Mouse (Mus musculus) hindbrain, embryonic 12.5 days (tissue): ENCODE results near the gene Snrnp25. TPM values are rescaled to one million over a fixed set of nuclear protein-coding genes. Genes with fewer than 3 reads are reported as not detected.

ENCODE experiments used
- ATAC-seq: fragments of 200-750 bp; cut with Nextera tagmentation; 2 replicates; pipeline ENCODE4 v1.8.0; 2017; ENCODE audit warnings: moderate TSS enrichment; ENCODE audit not compliant: low FRiP score
- H3K27ac ChIP-seq: fragments of 300-500 bp; sonication (generic); 2 replicates; pipeline ENCODE4 v1.5.1; 2016; ENCODE audit warnings: mild to moderate bottlenecking
- H3K27me3 ChIP-seq: fragments of 300-500 bp; sonication (generic); 2 replicates; pipeline ENCODE4 v1.6.1; 2016; ENCODE audit warnings: mild to moderate bottlenecking
- H3K36me3 ChIP-seq: fragments of 300-500 bp; sonication (generic); 2 replicates; pipeline ENCODE4 v1.6.1; 2016; ENCODE audit warnings: mild to moderate bottlenecking
- H3K4me1 ChIP-seq: fragments of 300-500 bp; sonication (generic); 2 replicates; pipeline ENCODE4 v1.6.1; 2016
- H3K4me2 ChIP-seq: fragments of 300-500 bp; sonication (generic); replicated peaks from 2 replicates; pipeline ENCODE4 v1.6.1; 2016; ENCODE audit warnings: mild to moderate bottlenecking
- H3K4me3 ChIP-seq: fragments of 300-500 bp; sonication (generic); 2 replicates; pipeline ENCODE4 v1.5.1; 2016; ENCODE audit warnings: mild to moderate bottlenecking
- H3K9ac ChIP-seq: fragments of 300-500 bp; sonication (generic); 2 replicates; pipeline ENCODE4 v1.6.1; 2016; ENCODE audit warnings: mild to moderate bottlenecking, moderate library complexity
- H3K9me3 ChIP-seq: fragments of 300-500 bp; sonication (generic); replicated peaks from 2 replicates; pipeline ENCODE4 v1.6.1; 2016; ENCODE audit warnings: mild to moderate bottlenecking
- WGBS: fragments of 180-500 bp; shearing (Covaris S2); methylation state at CpG from one replicate; pipeline ENCODE4 v1.1.7; 2016; 5-methylcytosine and 5-hydroxymethylcytosine counted together
- polyA plus RNA-seq: library from polyadenylated mRNA; unstranded; fragments of >200 nt; fragmentation: Nextera tagmentation; extraction: Ambion mirVana; gene quantifications from 2 replicates; pipeline ENCODE4 v1.2.1, GENCODE M21; 2016

Gene Snrnp25
- polyA plus RNA-seq = 52.8 and 55.1 TPM in 2 replicates

DNA sequence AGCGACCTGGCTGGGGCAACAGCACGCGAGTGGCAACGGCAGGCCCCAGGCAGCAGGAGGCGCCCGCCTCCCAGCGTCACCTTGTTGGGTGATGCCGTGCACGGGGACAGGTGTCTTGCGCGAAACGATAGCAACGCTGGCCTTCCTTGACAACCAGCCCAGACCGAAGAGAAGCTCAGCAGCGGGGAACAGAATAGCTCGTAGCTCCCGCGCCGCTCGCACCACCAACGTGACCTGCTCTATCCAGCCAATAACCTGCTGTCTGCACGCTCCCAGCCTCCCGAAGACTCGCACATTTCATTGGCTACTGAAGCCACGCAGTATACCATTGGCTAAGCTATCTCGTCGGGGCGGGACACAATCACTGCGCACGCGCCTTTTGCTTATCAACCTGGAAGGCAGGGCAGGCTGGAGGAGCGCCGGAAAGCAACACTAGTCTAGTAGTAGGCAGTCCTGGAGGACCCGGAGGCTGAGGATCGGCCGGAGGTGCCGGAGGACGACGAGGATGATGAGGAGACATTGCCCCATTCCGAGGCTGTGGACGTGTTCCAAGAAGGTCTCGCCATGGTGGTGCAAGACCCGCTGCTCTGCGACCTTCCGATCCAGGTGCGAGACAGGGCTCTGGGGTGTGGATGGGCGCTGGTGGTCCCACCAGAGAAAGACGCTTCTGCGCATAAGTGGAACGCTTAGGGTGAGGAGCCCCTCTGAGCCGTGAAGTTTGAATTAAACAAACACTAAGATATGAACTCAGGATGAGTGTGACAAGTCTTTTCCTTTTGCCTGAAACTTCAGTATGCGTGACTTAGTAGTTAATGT lies at the start of gene Snrnp25:
TSS of gene Snrnp25 (plus strand) at position 358 of the 816 bp plus-strand sequence.
- Histone ChIP-seq H3K27me3 (no peaks in the 10 kb centered on the region), H3K9ac (peak within 1 kb of the TSS; percentile 72), H3K36me3 (peaks cover 32% of the 10 kb centered on the region), H3K9me3 (no peaks in the 10 kb centered on the region), H3K27ac (0 out of 2 replicates have a peak within 1 kb of the TSS, but pooled peaks have one; percentile 23), H3K4me3 (peak within 1 kb of the TSS; percentile 67), H3K4me2 (peak within 1 kb of the TSS; percentile 77), H3K4me1 (peaks cover 9% of the 10 kb centered on the region)
- peak; percentile 100 for ATAC-seq
- WGBS = under 1% methylated on average over 52 of the region's 52 CpGs

DNA sequence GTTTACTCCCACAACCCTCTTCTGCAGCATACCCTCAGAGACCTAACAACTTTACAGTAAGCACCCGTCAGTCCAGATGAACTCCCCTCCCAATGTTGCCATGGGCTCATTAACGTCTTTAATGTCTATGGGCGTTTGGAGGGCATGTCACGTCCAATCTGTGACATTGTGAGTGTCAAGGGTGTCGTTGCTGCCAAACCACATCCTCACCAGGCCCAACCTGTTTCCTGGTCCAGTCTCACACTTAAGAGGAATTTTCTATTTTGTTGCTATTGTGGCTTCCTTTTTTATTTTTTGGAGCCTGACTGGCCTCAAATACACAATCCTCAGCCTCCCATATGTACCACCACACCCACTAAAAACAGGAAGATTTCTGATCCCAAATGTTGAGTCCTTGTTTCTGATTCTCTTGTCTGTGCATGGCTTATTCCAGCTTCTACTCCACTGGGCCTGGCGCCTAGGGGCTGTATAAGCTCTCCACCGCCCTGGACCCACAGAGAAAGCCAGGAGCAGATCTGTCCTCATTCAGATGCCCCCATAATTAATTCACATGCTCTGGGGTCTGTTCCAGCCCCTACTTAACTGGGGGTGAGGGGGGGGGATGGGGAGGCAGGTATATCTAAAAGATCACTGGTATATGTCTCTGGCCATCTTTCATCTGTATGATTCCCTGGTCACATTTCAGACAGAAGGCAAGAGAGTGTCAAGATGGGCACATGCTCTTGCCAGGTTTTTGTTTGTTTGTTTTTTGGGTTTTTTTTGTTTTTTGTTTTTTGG lies 48.2 kb upstream of the Snrnp25 start:
- H3K4me1 ChIP-seq = peaks cover 24% of the 10 kb centered on the region
- no peaks in the 10 kb centered on the region for H3K36me3 ChIP-seq
- H3K27ac ChIP-seq = peak overlapping the region; percentile 88
- no peak for ATAC-seq
- H3K4me2 ChIP-seq = no peak overlapping the region
- WGBS = 67% methylated on average over 7 of the region's 7 CpGs
- no peaks in the 10 kb centered on the region for H3K9me3 ChIP-seq
- no peak overlapping the region for H3K9ac ChIP-seq
- H3K27me3 ChIP-seq = no peaks in the 10 kb centered on the region
- H3K4me3 ChIP-seq = no peak overlapping the region

DNA sequence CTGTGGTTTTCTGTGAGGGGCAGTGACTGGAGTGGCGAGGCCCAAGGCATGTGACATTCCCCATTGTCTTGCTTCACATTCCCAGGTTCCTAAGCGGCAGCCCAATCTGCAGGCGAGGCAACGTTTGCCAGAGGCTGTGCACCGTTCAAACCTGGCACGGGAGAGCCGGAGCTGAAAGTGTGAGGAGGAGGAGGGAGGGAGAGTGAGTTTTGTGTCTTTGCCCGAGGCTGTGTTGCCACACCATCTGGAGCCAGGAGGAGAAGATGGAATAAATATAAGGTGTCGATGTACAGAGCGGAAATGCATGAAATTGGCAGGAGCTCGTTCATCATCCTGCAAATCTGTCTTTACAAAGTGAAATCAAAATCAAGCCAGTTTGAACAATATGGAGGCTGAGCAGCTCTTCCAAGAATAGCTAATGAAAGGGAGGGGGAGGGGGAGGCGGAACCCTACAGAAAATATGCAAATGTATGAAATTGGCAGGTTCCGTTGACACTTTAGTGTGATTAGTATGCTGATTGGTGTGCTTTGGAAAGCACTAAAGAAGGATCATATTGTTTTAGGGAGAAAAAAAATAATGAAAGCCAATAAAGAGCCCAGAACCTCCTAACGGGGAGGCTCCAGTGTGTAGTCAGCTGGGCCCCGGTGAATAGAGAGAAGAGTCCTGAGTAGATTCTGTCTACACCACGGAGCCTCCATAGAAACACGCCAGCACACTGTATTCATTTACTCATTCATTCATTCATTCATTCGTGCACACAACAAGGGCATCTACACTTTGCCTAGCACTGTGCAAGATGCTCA lies 47.2 kb upstream of the Snrnp25 start:
- Histone ChIP-seq H3K9ac (no peak overlapping the region), H3K27me3 (no peaks in the 10 kb centered on the region), H3K4me3 (no peak overlapping the region), H3K27ac (peak overlapping the region; percentile 88), H3K4me1 (peaks cover 27% of the 10 kb centered on the region), H3K4me2 (peak overlapping the region; percentile 35), H3K9me3 (no peaks in the 10 kb centered on the region), H3K36me3 (no peaks in the 10 kb centered on the region)
- WGBS = 34% methylated on average over 18 of the region's 18 CpGs
- ATAC-seq = peak; percentile 75

DNA sequence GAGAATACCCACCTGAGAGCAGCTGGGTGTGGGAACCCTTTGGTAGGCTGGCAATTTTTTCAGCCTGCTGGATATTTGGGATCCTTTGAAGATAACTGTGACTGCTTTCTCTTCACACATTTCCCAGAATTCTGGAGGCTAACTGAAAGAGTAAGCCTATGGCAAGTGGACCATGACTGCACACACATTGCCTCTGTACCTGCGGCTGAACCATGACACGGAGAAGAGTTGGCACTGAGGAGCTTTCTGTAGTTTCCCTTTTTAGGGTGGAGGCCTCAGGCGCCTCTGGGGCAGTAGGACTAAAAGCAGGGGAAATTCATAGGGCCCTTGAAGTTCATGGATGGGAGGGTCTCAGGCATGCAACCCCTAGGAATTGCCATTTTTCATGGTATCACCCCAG lies 46.0 kb upstream of the Snrnp25 start:
- H3K9me3 ChIP-seq = no peaks in the 10 kb centered on the region

DNA sequence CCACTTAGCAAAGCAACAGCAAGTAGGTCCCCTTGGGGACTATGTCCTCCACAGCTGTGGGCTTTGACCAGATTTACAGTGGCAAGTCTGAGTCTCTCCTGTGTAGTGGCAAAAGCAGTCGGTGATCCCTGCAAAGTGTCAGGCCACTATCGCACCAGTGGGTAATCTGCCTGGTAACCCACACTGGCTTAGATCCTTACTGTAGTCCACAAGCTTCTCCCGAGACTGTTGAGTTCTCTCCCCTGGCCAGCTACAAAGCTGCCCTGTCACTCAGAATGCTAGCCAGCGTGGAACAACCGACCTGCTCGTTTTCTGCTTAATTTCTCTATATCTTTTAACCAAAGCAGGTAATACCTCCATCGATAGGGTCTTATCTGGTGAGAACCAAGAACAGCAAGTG lies 44.9 kb upstream of the Snrnp25 start:
- Histone ChIP-seq H3K4me1 (peaks cover 27% of the 10 kb centered on the region), H3K4me2 (no peak overlapping the region), H3K9me3 (no peaks in the 10 kb centered on the region), H3K4me3 (no peak overlapping the region), H3K9ac (no peak overlapping the region), H3K27me3 (no peaks in the 10 kb centered on the region), H3K36me3 (no peaks in the 10 kb centered on the region), H3K27ac (no peak overlapping the region)
- ATAC-seq = no peak
- whole genome bisulfite sequencing = 81% methylated on average over 7 of the region's 7 CpGs

More for the DNA sequence above, 46.0 kb upstream of the Snrnp25 start:
- H3K27ac ChIP-seq = peak overlapping the region; percentile 88; the same call in 1 of the 2 replicates
- no peak overlapping the region for H3K9ac ChIP-seq
- no peak overlapping the region for H3K4me3 ChIP-seq
- H3K4me1 ChIP-seq = peaks cover 27% of the 10 kb centered on the region
- no peak for ATAC-seq
- WGBS = 95% methylated on average over 3 of the region's 3 CpGs
- H3K36me3 ChIP-seq = no peaks in the 10 kb centered on the region
- no peaks in the 10 kb centered on the region for H3K27me3 ChIP-seq
- no peak overlapping the region for H3K4me2 ChIP-seq

DNA sequence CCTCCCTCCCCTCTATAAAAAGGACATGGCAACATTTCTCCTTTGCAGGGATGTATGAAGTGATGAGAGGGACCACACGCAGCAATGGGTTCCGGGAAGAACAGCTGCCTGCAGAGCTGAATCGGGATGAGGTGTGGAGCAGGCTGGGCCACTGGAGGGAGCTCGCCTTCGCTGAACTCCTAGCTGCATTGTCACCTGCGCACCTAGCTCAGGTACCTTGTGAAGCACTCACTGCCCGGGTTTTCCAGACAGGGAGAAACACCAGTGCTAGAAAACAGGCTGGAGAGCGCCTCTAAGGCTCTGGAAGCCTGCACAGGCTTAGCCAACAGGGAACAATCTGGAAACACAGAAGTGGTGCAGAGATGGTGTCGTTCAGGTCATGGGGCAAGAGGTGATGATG lies 43.7 kb upstream of the Snrnp25 start:
- peak overlapping the region; percentile 25 for H3K4me3 ChIP-seq
- peak; percentile 18; the same call in 1 of the 2 replicates for ATAC-seq
- no peaks in the 10 kb centered on the region for H3K9me3 ChIP-seq
- peak overlapping the region; percentile 55 for H3K4me2 ChIP-seq
- peak overlapping the region; percentile 90 for H3K27ac ChIP-seq
- H3K27me3 ChIP-seq = no peaks in the 10 kb centered on the region
- peak overlapping the region; percentile 45 for H3K9ac ChIP-seq
- peaks cover 27% of the 10 kb centered on the region for H3K4me1 ChIP-seq
- H3K36me3 ChIP-seq = no peaks in the 10 kb centered on the region
- 7% methylated on average over 9 of the region's 9 CpGs for WGBS

DNA sequence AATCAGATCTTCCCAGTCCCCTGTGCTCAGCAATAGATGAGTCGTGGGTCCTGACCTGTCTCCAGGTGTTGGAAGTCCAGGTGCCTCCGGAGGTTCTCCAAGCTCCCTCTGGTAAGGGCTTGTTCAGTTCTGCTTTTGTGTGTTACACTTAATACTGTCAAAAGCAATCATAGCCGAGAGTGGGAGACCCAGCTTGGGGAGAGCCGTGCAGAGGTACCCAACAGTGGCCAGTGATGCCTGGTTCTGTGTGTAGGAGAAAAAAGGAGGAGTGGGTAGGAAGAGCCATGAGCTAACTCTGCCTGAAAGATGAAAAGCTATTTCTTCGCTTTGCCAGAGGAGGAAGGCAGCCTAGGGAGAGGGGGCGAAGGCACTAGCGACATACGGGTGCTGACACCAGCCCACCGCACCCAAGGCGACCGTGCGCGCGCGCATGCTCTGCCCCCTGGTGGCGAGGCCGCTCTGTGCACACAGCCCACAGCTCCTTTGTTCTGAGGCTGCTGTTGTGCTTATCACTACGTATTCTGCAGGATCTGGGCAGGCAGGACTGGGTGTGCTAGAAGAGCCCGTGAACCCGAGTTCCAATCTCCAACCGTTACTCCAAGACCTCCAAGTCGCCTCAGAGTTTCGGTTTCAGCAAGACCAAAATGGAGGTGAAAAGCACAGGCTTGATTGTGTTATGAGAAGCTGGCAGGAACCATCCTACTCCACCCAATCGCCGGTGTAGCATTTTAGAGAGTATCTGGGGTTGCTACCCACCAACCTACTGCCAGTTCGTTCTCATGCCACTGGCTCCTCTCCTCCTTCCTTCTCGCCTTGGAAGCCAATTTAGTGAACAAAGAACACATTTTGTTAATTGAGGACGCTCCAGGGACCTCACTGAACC lies 43.1 kb upstream of the Snrnp25 start:
- Histone ChIP-seq H3K9ac (peak overlapping the region; percentile 45), H3K4me2 (peak overlapping the region; percentile 55), H3K36me3 (no peaks in the 10 kb centered on the region), H3K27ac (peak overlapping the region; percentile 90), H3K4me3 (peak overlapping the region; percentile 25), H3K27me3 (no peaks in the 10 kb centered on the region), H3K4me1 (peaks cover 22% of the 10 kb centered on the region), H3K9me3 (no peaks in the 10 kb centered on the region)
- ATAC-seq = peak; percentile 88
- WGBS = 15% methylated on average over 28 of the region's 28 CpGs

DNA sequence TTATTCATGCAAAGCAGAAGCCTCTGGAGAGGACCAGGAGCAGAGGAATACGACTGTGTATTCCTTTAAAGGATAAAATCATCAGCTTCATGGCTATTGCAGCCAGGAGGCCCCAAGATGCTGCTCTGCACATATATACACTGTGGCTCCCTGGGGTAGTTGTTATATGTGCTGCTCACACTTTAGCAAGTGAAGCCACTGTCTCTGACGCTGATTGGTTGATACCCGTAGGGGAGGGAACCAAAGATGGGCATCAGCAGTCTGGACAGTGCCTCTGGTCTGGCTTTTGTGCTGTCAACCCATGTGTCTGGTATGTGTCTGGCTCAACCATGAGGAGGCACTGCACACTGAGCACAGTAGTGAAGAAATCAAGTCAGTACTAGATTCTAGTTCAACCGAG lies 38.5 kb upstream of the Snrnp25 start:
- Histone ChIP-seq H3K4me2 (no peak overlapping the region), H3K4me1 (peaks cover 7% of the 10 kb centered on the region), H3K36me3 (no peaks in the 10 kb centered on the region), H3K9me3 (no peaks in the 10 kb centered on the region), H3K27ac (no peak overlapping the region), H3K4me3 (no peak overlapping the region), H3K9ac (no peak overlapping the region), H3K27me3 (no peaks in the 10 kb centered on the region)
- ATAC-seq = no peak
- WGBS = 77% methylated on average over 4 of the region's 4 CpGs

DNA sequence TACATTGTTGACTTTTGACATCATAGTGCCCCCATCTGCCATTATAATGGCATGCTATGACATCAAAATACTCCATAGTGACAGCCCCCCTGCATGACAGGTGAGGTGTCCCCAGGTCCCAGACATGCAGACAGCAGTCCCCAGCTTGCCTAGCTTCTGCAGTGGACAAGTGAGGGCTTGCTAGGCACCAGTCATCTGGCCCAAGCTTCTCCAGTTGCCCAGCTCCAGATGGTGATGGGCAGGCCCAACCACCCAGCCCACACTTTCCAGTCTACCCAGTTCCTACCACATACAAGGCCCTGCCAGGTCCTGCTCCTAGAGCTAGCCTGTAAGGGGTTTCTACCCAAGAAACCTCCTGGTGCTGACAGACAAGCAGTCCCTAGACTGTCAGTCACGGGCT lies 26.7 kb upstream of the Snrnp25 start:
- Histone ChIP-seq H3K4me3 (no peak overlapping the region), H3K9ac (no peak overlapping the region), H3K27me3 (0 out of 2 replicates have a peak, but pooled peaks cover 4% of the 10 kb centered on the region), H3K9me3 (0 out of 2 replicates have a peak, but pooled peaks cover 3% of the 10 kb centered on the region), H3K27ac (no peak overlapping the region), H3K4me1 (no peaks in the 10 kb centered on the region), H3K4me2 (no peak overlapping the region), H3K36me3 (no peaks in the 10 kb centered on the region)
- no peak for ATAC-seq
- WGBS = 79% methylated on average over 1 of the region's 1 CpGs

DNA sequence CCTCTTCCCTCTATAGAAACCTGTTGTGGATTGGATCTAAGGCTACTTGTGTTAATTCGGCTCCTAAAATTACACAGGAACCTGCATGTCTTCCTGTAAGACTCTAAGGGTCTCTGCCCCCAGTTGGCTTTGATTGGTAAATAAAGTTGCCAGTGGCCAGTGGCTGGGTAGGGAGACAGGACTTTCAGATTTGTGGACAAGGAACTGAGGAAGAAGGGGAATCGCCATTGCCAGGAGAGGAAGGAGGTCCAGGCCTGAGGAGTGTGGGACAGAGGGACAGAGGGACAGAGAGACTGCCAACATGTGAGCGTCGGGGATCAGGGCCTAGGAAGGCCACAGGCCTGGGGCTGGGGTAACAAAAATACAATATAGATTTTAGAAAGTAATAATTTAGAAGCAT lies 24.0 kb upstream of the Snrnp25 start:
- H3K36me3 ChIP-seq = no peaks in the 10 kb centered on the region
- H3K9ac ChIP-seq = no peak overlapping the region
- 0 out of 2 replicates have a peak, but pooled peaks cover 4% of the 10 kb centered on the region for H3K27me3 ChIP-seq
- 0 out of 2 replicates have a peak, but pooled peaks cover 3% of the 10 kb centered on the region for H3K9me3 ChIP-seq
- ATAC-seq = no peak
- H3K4me1 ChIP-seq = no peaks in the 10 kb centered on the region
- no peak overlapping the region for H3K27ac ChIP-seq
- no peak overlapping the region for H3K4me3 ChIP-seq
- H3K4me2 ChIP-seq = no peak overlapping the region
- 70% methylated on average over 4 of the region's 4 CpGs for WGBS
